Mouse (Mus musculus) granulocyte monocyte progenitor cell, adult 5-6 weeks (primary cell): Measurements from ENCODE around the gene Mtmr12. TPM values are rescaled to one million over a fixed set of nuclear protein-coding genes. Genes with fewer than 3 reads are reported as not detected.
"Not testable (repeated sequence)": the region's sequence is repeated elsewhere in the genome, so short reads cannot be mapped to it uniquely, and the experiment has no call there.

Experiments used
- ATAC-seq: replicated peaks from 2 replicates; pipeline ENCODE4 v1.8.0; 2016; ENCODE audit warnings: mild to moderate bottlenecking, moderate TSS enrichment, inconsistent platforms; ENCODE audit not compliant: poor library complexity, severe bottlenecking
- total RNA-seq, 2 experiments: library from RNA; stranded (forward) in 1 of 2; stranded (reverse) in 1 of 2; fragments of 200-712, 200-1000 nt in 1 of 2; fragments of >200 nt in 1 of 2; fragmentation: Nextera tagmentation in 1 of 2; gene quantifications; 2 replicates each; pipeline ENCODE4 v1.2.3; 2014 to 2017

Gene Mtmr12
- total RNA-seq, 2 experiments from 2014 or later = 7.8 to 10.6 TPM

GRCm38 (mm10) chr15:12207556-12208090 lies 2.8 kb downstream of the Mtmr12 start:
- no peak for ATAC-seq

GRCm38 (mm10) chr15:12211577-12211976 lies 6.7 kb downstream of the Mtmr12 start:
- peak; percentile 90 for ATAC-seq

GRCm38 (mm10) chr15:12212266-12212665 lies 7.4 kb downstream of the Mtmr12 start:
- no peak for ATAC-seq

- no peak for ATAC-seq
Observed at GRCm38 (mm10) chr15:12214531-12215414, 9.9 kb downstream of the Mtmr12 start.

GRCm38 (mm10) chr15:12215415-12215718 lies 10.5 kb downstream of the Mtmr12 start:
- ATAC-seq = no peak

GRCm38 (mm10) chr15:12216119-12216518 lies 11.3 kb downstream of the Mtmr12 start:
- ATAC-seq = no peak

- ATAC-seq = peak; percentile 66
Observed at GRCm38 (mm10) chr15:12216798-12217197, 12.0 kb downstream of the Mtmr12 start.

GRCm38 (mm10) chr15:12217332-12217731 lies 12.5 kb downstream of the Mtmr12 start:
- not testable (repeated sequence) for ATAC-seq

GRCm38 (mm10) chr15:12217849-12218248 lies 13.0 kb downstream of the Mtmr12 start:
- ATAC-seq = no peak; the same call in 1 of the 2 replicates

GRCm38 (mm10) chr15:12218583-12219382 lies 14.0 kb downstream of the Mtmr12 start:
- ATAC-seq = no peak

- ATAC-seq = no peak
Observed at GRCm38 (mm10) chr15:12221131-12221530, 16.3 kb downstream of the Mtmr12 start.

GRCm38 (mm10) chr15:12222564-12223302 lies 17.9 kb downstream of the Mtmr12 start:
- ATAC-seq = no peak

- no peak for ATAC-seq
Observed at GRCm38 (mm10) chr15:12223393-12223792, 18.6 kb downstream of the Mtmr12 start.

GRCm38 (mm10) chr15:12224239-12224638 lies 19.4 kb downstream of the Mtmr12 start:
- no peak for ATAC-seq

- no peak for ATAC-seq
Observed at GRCm38 (mm10) chr15:12225062-12225461, 20.2 kb downstream of the Mtmr12 start.

- no peak for ATAC-seq
Observed at GRCm38 (mm10) chr15:12226908-12227307, 22.1 kb downstream of the Mtmr12 start.

- ATAC-seq = no peak
Observed at GRCm38 (mm10) chr15:12227355-12227754, 22.5 kb downstream of the Mtmr12 start.

- ATAC-seq = no peak
Observed at GRCm38 (mm10) chr15:12229603-12230242, 24.9 kb downstream of the Mtmr12 start.

- peak; percentile 47 for ATAC-seq
Observed at GRCm38 (mm10) chr15:12230243-12230935, 25.6 kb downstream of the Mtmr12 start.
